Mouse (Mus musculus) stomach, postnatal 0 days (tissue): ENCODE results near the gene Lrrc25.

ENCODE experiments used
- CTCF ChIP-seq: IDR thresholded peaks from 2 replicates; pipeline ENCODE4 v1.5.1; 2016; ENCODE audit warnings: antibody characterized with exemption, low read depth, mild to moderate bottlenecking, moderate library complexity
- EP300 ChIP-seq: optimal IDR thresholded peaks from 2 replicates; pipeline ENCODE3; 2016; ENCODE audit warnings: antibody characterized with exemption

- TF ChIP-seq CTCF (peak; percentile 51), EP300 (no peak)
Measured at GRCm38 (mm10) chr8:70644065-70644464, 28.1 kb downstream of the Lrrc25 start.
